Mouse (Mus musculus) cerebral cortex, adult 2 months (tissue): Measurements from ENCODE around the gene Rpa2.

Source experiments
- WGBS: fragments of 180-500 bp; shearing (Covaris S2); methylation state at CpG from one replicate; pipeline ENCODE4 v1.1.7; 2018; 5-methylcytosine and 5-hydroxymethylcytosine counted together

The Rpa2 gene

DNA sequence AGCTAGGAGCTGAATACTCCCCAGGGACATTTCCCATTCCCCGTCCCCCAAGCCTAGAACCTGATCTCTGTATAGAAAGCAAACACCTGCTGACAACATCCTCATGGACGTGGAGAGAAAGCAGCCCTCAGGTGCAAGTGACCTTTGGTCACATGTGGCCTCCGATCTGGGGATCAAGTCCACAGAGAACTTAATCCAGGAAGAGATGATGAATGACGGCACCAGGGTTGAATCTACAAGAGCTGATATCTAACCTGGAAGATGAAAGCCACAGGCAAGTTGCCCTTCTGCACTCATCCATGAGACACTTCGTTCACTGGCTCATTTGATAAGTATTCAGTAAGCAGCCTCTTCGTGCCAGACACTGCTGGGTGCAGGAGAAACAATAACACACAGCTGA is 5.5 kb upstream of the Rpa2 start:
- 81% methylated on average over 6 of the region's 6 CpGs for WGBS

DNA sequence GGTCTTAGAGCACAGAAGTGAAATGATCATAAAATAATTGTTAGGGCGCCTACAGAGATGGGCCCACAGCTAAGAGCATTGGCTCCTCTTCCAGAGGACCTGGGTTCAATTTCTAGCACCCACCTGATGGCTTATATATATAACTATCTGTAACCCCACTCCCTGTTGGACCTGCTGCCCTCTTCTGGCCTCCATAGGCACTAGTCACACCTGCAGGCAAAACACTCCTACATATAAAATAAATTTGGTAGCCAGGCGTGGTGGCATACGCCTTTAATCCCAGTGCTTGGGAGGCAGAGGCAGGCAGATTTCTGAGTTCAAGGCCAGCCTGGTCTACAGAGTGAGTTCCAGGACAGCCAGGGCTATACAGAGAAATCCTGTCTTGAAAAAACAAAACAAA is 5.0 kb upstream of the Rpa2 start:
- 84% methylated on average over 3 of the region's 3 CpGs for WGBS

DNA sequence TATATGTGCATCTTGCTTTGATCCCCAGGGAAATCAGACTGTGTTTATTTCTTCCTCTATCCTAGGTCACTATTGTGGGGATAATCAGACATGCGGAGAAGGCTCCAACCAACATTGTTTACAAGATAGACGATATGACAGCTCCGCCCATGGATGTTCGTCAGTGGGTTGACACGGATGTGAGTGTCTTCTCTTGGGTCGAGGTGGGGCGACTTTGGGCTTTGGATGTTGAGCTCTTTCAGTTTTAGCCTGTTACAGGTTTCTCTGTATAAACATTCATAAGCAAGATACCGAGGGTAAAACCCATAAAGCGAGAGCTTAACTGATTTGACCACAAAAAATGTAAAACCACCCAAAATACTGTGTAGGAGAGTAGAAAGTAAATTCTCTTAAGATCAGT is 3.6 kb downstream of the Rpa2 start:
- WGBS, result 90% methylated on average over 9 of the region's 9 CpGs

DNA sequence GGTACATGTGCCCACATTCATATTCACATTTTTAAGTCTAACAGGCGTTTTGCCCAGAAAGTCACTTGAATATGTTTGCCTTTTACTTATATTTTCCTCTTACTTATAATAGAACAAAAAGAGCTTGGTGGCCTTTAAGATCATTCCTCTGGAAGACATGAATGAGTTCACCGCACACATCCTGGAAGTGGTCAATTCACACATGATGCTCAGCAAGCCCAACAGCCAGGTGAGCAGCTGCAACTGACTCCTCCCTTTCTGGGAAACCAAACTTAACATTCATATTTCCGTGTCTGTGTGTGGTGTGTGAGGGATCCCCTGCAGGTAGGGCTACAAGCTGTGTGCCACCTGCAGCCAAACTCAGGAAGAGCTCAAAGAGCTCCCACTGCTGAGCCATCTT is 6.8 kb downstream of the Rpa2 start:
- 76% methylated on average over 3 of the region's 3 CpGs for WGBS

DNA sequence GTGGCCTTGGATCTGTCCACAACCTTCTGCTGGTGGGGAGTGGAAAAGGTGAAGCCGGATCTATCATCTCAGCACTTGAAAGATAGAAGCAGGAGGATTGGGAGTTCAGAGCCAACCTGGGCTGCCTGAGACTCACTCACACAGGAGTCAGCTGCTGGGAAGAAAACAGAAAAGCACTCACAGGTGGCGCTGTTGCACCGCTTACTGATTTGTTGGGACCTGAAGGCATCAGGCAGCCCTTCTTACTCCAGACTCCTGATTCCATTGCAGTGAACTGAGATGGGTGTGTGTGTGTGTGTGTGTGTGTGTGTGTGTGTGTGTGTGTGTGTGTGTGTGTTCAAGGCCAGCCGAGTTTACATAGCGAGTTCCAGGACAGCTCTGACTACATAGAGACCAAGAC is 8.6 kb downstream of the Rpa2 start:
- 78% methylated on average over 5 of the region's 5 CpGs for WGBS

DNA sequence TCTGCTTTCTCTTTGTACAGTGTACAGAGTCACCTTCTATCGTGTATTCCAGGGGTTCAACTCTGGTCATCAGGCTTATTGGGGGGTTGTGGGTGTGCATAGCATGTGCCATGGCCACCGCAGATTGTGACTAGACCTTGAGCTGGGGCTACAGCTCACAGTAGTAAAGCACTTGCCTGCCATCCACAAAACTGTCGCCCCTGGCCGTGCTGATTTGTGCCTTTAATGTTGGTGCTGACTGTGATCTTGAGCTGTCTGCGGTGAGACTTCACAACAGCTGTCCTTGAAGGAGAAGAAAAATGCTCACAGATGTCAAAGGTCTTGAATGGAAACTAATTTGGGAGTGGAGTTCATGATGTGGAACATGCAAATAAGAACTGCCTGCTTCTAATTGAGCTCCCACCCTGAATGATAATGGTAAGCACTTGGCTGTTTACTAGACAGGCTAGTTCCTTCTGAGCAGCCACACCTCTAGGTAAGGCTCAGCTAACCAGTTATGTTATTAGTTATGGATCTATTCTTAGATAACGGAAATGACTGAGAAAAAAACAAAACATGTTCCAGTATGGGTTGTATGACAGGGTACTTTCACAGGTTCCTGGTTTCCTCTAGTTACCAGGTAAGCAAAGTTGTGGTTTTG is 10.6 kb downstream of the Rpa2 start:
- 96% methylated on average over 6 of the region's 6 CpGs for WGBS

DNA sequence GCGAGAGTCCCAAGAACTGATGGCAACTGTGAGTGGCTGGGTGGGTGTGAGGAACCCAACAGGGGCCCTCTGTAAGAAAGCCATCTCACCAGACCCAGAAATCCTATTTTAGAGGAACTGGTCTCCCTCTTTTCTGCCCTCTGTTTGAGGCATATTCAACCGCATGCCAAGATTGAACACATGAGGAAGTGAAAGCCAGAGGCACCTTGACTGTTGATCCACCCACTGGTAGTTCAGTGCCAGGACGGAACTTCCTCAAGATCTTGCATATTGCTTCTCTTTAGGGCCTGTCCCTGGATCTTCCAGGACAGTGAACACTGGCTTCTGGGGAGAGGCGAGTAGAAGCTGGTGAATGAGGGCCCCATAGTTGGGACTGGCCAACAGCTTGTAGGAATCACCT is 12.2 kb downstream of the Rpa2 start:
- 88% methylated on average over 4 of the region's 4 CpGs for WGBS

DNA sequence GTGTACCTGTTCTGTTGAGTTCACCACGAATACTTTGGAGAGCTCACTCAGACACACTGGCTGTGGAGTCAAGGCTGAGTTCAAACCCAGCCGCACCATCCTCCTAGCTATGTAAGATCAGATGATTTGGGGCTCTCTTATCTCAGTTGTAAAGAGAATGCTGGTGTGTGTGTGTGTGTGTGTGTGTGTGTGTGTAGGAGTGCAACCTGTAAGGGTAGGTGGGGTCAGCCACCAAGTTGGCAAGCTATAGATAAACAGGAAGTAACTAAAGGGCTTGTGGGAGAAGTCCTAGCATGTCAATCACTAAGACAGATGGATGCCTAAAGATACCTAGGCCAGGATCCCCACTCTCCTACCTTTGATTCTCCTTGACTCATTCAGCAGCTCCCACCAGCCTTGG is 15.6 kb downstream of the Rpa2 start:
- WGBS, result 77% methylated on average over 2 of the region's 2 CpGs

DNA sequence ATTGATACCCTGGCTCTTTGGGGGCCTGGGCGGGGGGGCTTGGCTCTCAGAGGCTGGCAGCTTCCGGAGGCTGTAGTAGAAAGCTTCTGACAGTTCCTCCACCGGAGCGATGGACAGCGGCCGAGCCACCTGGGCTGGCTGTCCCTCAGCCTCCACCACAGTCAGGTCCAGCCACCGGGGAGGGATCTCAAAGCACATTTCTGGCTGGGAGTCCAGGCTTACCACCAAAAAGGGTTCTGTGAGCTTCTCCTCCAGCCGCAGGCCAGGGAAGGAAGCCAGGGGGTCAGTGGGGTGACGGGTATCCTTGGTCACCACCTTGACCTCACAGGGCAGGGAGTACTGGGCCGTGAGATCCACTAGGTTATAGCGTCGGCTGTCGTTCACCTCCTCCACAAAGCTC is 17.1 kb downstream of the Rpa2 start:
- WGBS, result 95% methylated on average over 13 of the region's 13 CpGs

DNA sequence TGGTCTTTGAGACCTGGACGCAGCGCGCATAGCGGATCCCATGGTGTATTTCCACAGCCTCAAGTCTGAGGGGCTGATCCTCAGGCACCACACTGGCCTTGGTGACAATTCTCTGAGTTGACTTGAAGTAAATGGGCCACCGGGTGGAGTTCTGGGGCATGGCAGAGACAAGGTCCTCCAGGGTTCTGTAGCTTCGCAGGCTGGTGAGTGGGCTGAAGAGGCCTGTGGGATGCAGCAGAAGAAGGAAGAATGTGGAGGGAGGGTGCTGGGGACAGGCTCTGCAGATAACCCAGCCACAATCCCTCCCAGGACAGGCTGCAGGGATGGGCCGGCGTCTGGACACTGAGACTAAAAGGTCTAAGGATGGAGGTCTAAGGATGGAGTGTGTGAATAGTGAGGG is 21.6 kb downstream of the Rpa2 start:
- 87% methylated on average over 8 of the region's 8 CpGs for WGBS

DNA sequence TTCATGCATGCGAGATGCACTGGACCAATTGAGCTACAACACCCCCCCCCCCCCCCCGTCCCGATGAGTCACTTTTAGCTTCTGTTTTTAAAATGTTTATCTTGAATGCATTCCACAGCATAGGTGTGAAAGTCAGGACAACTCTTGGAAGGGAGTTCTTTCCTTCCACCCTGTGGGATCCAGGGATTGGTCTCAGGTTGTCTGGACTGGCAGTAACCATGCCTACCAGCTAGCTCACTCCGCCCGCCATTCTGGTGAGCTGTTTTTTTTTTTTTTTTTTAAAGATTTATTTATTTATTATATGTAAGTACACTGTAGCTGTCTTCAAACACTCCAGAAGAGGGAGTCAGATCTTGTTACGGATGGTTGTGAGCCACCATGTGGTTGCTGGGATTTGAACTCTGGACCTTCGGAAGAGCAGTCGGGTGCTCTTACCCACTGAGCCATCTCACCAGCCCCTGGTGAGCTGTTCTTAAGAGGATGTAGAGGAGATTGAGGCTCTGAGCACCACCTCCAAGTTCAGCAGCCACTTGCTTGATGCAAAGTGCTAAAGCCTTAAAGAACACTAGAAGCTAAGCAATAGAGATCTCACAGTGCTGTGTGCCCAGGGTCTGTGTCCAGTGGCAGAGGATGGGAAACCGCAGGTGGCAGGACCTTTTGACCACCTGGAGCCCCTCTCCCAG is 25.3 kb downstream of the Rpa2 start:
- 82% methylated on average over 8 of the region's 9 CpGs for WGBS

DNA sequence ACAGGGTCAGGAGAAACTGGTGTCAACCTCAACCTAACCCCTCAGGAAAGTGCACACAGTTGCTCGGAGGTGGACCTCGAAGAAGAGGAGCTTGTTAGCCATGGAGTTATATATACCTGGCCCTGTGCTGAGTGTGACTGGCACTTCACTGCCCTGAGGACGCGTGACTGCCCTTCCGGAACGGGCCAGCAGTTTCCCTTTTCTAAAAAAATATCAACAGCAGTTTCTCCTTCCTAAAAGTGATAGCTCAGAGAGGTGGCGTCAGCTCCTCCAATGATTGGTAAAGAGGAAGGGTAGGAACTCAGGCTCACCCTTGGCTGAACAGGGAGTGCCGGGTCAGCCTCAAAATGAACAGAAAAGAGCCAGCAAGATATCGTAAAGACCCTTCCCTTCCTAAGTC is 25.9 kb downstream of the Rpa2 start:
- 82% methylated on average over 9 of the region's 9 CpGs for WGBS

DNA sequence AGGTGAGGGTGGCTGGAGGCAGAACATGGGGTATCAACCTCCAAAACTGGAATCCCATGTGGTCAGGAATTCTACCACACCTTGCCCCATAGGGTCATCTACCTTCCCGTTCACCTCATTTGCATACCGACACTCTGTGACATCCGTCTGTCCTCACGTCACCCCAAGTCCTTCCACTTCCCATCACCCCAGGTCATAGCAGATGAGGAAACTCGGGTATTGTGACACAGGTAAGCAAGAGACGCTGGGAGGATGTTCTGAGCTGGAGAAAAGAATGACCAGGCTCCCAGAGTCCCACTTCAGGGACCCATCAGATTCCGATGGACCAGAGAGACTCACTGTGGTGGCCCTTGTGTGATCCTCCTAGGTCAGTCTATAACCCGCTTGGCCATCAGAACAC is 26.6 kb downstream of the Rpa2 start:
- 77% methylated on average over 8 of the region's 8 CpGs for WGBS

DNA sequence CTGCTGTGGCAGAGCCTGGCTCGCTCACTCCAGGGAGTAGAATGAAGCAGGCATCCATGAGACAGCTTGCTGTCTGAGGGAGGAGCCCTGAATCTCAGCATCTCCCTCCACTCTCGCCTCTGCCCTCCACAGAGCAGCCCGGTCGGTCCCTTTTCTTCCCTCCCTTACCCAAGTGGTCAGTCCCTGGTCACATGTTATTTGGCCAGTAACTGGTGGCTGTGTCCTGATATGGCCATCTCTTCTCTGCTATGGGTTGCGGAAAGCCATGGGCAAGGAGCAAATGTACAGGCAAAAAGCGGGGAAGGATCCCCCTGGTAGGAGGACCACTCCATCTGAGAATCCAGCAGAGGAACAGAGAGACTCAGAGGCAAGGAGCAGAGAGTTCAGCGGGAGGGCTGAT is 27.0 kb downstream of the Rpa2 start:
- 65% methylated on average over 7 of the region's 7 CpGs for WGBS

DNA sequence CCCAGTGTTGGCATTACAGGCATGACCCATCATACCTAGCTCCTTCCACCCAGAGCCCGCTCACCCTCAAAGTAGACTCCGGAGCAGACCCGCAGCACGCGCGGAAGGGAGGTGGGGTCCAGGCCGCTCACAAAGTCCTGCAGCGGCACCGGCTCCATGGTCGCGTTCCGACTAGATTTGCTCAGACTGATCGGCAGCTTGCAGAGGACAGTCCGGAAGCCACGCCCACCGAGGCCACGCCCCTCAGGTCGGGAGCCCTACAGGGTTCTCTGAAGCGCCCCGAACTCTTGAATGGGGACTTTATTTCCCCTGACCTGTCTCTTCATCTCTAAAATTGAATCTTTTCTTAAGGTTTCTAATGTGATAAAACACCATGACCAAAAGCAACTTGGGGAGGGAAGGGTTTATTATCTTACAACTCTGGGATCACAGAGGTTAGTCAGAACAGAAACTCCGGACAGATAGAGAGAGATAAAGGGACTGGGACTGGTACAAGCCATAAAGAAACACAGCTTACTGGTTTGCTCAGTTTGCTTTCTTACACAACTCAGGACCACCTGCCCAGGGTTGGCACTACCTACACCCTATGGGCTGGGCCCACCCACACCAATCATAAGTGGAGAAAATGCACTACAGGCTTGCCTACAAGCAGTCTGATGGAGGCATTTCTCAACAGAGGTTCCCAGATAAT is 28.2 kb downstream of the Rpa2 start, which contains the start of gene Themis2:
Gene Themis2, minus strand, starts transcription at position 192 of the 691 bp plus-strand sequence.
- 8% methylated on average over 21 of the region's 21 CpGs for WGBS

DNA sequence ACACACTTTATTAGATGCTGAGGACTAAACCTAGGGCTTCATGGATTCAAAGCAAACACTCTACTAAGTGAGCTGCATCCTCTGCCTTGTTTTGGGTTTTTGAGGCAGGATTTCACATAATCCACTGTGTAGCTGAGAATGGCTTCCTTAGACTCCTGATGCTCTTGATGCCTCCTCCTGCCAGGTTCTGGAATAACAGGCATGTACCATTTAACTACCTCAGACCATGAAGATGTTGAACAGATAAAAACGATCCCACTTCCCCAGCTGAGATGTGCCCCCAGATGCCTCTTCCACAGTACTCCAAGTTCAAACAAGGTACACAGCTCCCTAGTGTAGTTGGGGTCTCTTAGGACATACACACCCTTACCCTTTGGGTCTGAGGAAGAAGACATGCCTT is 29.3 kb downstream of the Rpa2 start:
- 69% methylated on average over 1 of the region's 1 CpGs for WGBS

DNA sequence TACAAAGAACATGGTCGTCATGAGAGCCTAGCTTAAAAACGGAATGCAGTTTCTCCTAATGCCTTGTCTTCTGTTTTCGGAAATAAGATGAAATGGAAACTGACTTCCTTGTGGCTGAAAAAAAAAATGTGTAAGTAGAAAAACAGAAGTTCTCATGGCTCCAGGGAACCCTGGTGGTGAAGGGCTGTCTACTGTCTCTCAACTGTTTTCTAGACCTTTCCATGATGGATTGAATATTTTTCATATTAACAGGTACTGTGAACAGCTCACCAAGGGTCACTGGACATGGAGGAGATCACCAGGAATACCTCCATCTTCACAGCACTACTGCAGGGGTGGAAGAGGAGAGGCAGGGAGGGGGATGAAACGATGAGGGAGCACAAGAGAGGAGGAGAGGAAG is 29.9 kb downstream of the Rpa2 start:
- WGBS, result 53% methylated on average over 4 of the region's 4 CpGs

DNA sequence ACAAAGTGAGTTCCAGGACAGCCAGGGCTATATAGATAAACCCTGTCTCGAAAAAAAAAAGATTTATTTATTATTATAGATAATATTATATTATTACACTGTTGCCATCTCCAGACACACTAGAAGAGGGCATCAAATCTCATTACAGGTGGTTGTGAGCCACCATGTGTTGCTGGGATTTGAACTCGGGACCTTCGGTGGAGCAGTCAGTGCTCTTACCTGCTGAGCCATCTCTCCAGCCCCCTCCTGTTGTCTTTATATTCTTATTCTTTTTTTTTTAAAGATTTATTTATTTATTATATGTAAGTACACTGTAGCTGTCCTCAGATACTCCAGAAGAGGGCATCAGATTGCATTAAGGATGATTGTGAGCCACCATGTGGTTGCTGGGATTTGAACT is 30.5 kb downstream of the Rpa2 start:
- WGBS, result 81% methylated on average over 3 of the region's 3 CpGs

DNA sequence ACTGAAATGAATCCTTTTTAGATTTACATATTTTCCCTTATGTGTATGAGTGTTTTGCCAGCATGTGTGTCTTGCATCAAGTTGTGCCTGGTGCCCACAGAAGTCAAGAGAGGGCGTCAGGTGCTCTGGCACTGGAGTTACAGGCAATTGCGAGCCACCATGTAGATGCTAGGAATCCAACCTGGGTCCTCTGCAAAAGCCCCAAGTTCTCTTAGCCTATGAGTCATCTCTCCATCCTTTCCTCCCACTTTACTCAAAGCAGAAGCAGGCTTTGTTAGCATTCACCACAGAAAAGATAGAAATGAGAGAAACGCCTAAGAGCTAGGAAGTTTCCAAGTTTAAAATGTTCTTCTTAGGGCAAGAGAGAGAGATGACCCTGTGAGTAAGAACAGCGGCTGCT is 31.7 kb downstream of the Rpa2 start:
- 56% methylated on average over 4 of the region's 4 CpGs for WGBS

DNA sequence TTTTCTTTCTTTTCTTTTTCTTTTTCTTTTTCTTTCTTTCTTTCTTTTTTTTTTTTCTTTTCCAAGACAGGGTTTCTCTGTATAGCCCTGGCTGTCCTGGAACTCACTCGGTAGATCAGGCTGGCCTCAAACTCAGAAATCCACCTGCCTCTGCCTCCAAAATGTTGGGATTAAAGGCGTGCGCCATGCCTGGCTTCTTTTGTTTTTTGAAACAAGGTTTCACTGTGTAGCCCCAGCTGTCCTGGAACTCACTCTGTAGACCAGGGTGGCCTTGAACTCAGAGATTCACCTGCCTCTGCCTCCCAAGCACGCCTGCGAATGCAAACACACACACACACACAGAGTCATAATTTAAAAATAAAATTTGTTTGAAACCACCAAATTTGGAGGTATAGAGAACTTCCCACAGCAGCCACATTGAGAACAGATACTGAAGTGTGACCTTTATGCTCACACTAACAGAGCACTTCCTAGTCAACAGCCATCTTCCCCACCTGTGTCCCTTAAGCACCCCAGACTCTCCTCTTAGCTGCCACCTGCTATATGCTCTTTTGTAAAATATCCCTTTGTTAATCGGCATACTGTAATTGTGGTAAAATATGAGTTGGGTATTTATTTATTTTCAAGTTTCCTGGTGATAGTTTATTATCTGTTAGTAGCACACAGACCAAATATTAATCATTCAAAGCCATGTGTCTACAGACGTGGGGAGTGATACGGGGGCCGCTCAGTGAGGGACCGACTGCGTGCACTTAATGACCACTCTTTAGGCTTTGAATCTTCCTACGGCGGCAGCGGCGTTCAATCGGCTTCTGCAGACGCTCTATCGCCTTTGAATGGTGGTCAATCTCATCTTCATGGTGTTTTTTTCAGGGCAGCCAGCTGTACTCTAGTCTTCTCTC is 33.3 kb downstream of the Rpa2 start:
- 92% methylated on average over 18 of the region's 18 CpGs for WGBS

DNA sequence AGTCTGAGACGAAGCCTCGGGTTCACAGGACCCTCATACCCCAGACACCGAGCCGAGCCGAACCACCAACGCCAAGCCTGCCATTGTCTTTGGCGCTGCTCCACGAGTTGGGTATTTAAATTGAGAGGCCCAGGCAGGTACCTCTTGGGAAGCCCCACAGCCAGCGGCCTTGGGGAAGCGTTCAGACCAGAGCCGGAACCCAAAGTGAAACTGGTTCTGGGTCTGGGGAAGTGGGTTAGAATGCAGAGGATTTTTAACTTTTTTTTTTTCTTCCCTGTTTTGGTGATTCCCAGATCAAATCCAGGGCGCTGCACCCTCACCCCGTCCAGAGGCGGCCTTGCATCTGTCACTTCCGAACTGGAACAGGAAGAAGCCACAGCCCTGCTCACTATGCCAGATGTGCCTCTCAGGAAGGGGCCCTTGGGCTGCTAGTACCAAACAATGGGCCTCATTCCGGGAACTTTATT is 34.1 kb downstream of the Rpa2 start:
- WGBS, result 60% methylated on average over 16 of the region's 16 CpGs

DNA sequence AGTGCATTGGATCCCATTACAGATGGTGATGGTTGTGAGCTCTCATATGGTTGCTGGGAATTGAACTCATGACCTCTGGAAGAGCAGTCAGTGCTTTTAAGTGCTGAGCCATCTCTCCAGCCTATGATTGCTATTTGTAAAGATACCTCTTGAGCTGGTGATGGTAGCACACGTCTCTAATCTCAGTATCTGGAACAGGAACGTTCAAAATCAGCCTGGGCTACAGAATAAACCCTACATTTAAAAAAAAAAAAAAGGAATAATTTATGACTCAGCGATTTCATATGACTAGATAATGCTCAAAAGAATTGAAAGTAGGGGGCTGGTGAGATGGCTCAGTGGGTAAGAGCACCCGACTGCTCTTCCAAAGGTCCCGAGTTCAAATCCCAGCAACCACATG is 35.1 kb downstream of the Rpa2 start:
- 86% methylated on average over 5 of the region's 5 CpGs for WGBS
